Mouse (Mus musculus): ENCODE measurements around the gene Sst. TPM values are rescaled to one million over a fixed set of nuclear protein-coding genes. Genes with fewer than 3 reads are reported as not detected.

Sst gene
- total RNA-seq (2012; rRNA removed) (not detected in 2 replicates), polyA plus RNA-seq (2012; ENCODE audit: insufficient read depth in 1 of 2, insufficient read length in 2 of 2, low read depth in 1 of 2, low replicate concordance in 2 of 2, missing spikeins in 1 of 2) (not detected)

DNA sequence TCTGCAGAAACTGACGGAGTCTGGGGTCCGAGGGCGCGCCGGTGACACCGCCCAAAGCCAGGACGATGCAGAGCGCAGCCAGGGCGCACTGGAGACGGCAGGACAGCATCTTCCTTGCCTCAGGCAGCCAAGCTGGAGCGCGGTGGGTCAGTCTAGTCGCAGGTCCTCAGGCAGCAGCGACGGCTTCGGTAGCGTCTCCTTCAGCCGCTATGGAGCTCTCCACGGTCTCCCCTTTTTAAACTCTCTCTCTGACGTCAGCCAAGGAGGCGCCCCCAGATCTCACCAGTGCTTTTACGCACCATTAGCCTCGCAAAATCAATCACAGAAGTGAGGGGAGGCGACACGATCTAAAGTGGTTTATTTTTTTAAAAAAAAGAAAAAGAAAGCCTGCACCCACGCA lies at the start of gene Sst:
Gene Sst, minus strand, starts transcription at position 323 of the 400 bp plus-strand sequence.
- TF ChIP-seq MYB (IDR thresholded peaks at IDR 0.05; ENCODE audit: low read depth, low read length) (no peak), MEF2A (IDR thresholded peaks at IDR 0.05; ENCODE audit: extremely low read depth, insufficient replicate concordance, low read depth, low read length, poor library complexity, severe bottlenecking) (no peak), USF2 (IDR thresholded peaks at IDR 0.05; ENCODE audit: borderline replicate concordance in 1 of 2, insufficient read depth in 1 of 2, low read depth in 1 of 2, low read length in 2 of 2) (no peak), ZC3H11A (IDR thresholded peaks at IDR 0.05; ENCODE audit: low read depth, low read length) (no peak), POLR2AphosphoS2 (IDR thresholded peaks at IDR 0.05; ENCODE audit: low read length) (no peak), CTCF (IDR thresholded peaks at IDR 0.05 in 2 of 3, conservative IDR thresholded peaks at IDR 0.05 in 1 of 3; ENCODE audit: control insufficient read depth in 1 of 3, insufficient read depth in 1 of 3, low read depth in 2 of 3, low read length in 3 of 3, poor library complexity in 1 of 3, severe bottlenecking in 1 of 3) (no peak), SIN3A (IDR thresholded peaks at IDR 0.05; ENCODE audit: low read length) (no peak), EP300 (IDR thresholded peaks at IDR 0.05; ENCODE audit: low read depth in 1 of 2, low read length in 2 of 2) (no peak), HCFC1 (IDR thresholded peaks at IDR 0.05; ENCODE audit: low read depth, low read length) (no peak), CHD2 (IDR thresholded peaks at IDR 0.05; ENCODE audit: low read length) (no peak)
- H3K9ac ChIP-seq (ENCODE audit: control insufficient read depth, low read depth, low read length, poor library complexity, severe bottlenecking) = no peak within 1 kb of the TSS
- no peaks in the 10 kb centered on the region for H3K79me2 ChIP-seq (ENCODE audit: control insufficient read depth, insufficient read depth, low read length, poor library complexity)
- no peaks in the 10 kb centered on the region for H3K4me1 ChIP-seq (ENCODE audit: control insufficient read depth in 1 of 2, insufficient read depth in 2 of 2, low read length in 2 of 2)
- no peak within 1 kb of the TSS for H3K27ac ChIP-seq (ENCODE audit: control insufficient read depth, low read depth, low read length)
- no peaks in the 10 kb centered on the region for H3K27me3 ChIP-seq (ENCODE audit: control insufficient read depth in 1 of 2, insufficient read depth in 2 of 2, low read length in 2 of 2)
- H3K9me3 ChIP-seq (replicated peaks; ENCODE audit: insufficient read depth, low read length) = no peaks in the 10 kb centered on the region
- H3K36me3 ChIP-seq (ENCODE audit: control insufficient read depth in 1 of 2, insufficient read depth in 2 of 2, low read length in 2 of 2) = no peaks in the 10 kb centered on the region
- no peak within 1 kb of the TSS for H3K4me3 ChIP-seq (ENCODE audit: control insufficient read depth in 1 of 2, insufficient read depth in 1 of 2, low read depth in 2 of 2, low read length in 2 of 2)
- no peak for DNase-seq (ENCODE audit: low read depth, low spot score)

DNA sequence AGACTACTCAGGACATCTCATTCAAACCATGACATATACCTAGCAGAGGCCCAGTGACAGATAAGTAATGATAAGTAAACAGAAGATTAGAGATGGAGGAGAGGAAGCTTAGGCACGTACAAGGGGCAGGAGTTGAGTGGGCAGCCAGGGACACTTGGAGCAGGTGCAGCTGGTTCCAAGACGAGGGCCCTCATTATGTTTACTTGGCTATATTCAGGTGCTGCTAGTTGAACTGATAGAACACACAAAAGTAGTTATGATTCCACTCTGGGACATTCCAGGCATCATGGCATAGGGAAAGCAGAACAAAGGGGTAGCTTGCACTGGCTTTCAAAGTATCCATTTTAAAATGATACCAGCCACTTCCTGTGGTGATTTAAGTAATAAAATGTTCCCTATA lies 43.6 kb upstream of the Sst start:
- Histone ChIP-seq H3K27me3 (ENCODE audit: control insufficient read depth in 1 of 2, insufficient read depth in 2 of 2, low read length in 2 of 2) (no peaks in the 10 kb centered on the region), H3K36me3 (ENCODE audit: control insufficient read depth in 1 of 2, insufficient read depth in 2 of 2, low read length in 2 of 2) (no peaks in the 10 kb centered on the region), H3K4me1 (ENCODE audit: control insufficient read depth in 1 of 2, insufficient read depth in 2 of 2, low read length in 2 of 2) (no peaks in the 10 kb centered on the region), H3K9ac (ENCODE audit: control insufficient read depth, low read depth, low read length, poor library complexity, severe bottlenecking) (no peak overlapping the region), H3K79me2 (ENCODE audit: control insufficient read depth, insufficient read depth, low read length, poor library complexity) (no peaks in the 10 kb centered on the region), H3K27ac (ENCODE audit: control insufficient read depth, low read depth, low read length) (no peak overlapping the region), H3K9me3 (replicated peaks; ENCODE audit: insufficient read depth, low read length) (no peaks in the 10 kb centered on the region), H3K4me3 (ENCODE audit: control insufficient read depth in 1 of 2, insufficient read depth in 1 of 2, low read depth in 2 of 2, low read length in 2 of 2) (no peak overlapping the region)
- DNase-seq (ENCODE audit: low read depth, low spot score) = no peak
- TF ChIP-seq MAFK (IDR thresholded peaks at IDR 0.05; ENCODE audit: borderline replicate concordance, low read depth, low read length) (no peak), MXI1 (IDR thresholded peaks at IDR 0.05; ENCODE audit: low read depth, low read length) (no peak), MYC (IDR thresholded peaks at IDR 0.05; ENCODE audit: low read depth, low read length) (no peak), BHLHE40 (IDR thresholded peaks at IDR 0.05; ENCODE audit: borderline replicate concordance, low read depth, low read length) (no peak), POLR2AphosphoS5 (IDR thresholded peaks at IDR 0.05; ENCODE audit: borderline replicate concordance, low read depth, low read length) (no peak), ZC3H11A (IDR thresholded peaks at IDR 0.05; ENCODE audit: low read depth, low read length) (no peak), KAT2A (conservative IDR thresholded peaks at IDR 0.05; ENCODE audit: low read depth, low read length) (no peak), MAZ (IDR thresholded peaks at IDR 0.05; ENCODE audit: low read depth, low read length) (no peak), ELF1 (IDR thresholded peaks at IDR 0.05; ENCODE audit: low read depth, low read length) (no peak), SMC3 (IDR thresholded peaks at IDR 0.05; ENCODE audit: low read depth, low read length) (no peak), HCFC1 (IDR thresholded peaks at IDR 0.05; ENCODE audit: low read depth, low read length) (no peak), EP300 (IDR thresholded peaks at IDR 0.05; ENCODE audit: low read depth in 1 of 2, low read length in 2 of 2) (no peak), ZNF384 (IDR thresholded peaks at IDR 0.05; ENCODE audit: low read depth, low read length) (no peak), GATA1 (IDR thresholded peaks at IDR 0.05; ENCODE audit: low read depth, low read length) (no peak), MEF2A (IDR thresholded peaks at IDR 0.05; ENCODE audit: extremely low read depth, insufficient replicate concordance, low read depth, low read length, poor library complexity, severe bottlenecking) (no peak), TBP (IDR thresholded peaks at IDR 0.05; ENCODE audit: low read depth, low read length) (no peak), UBTF (IDR thresholded peaks at IDR 0.05; ENCODE audit: borderline replicate concordance, insufficient read depth, low read depth, low read length) (no peak), GABPA (IDR thresholded peaks at IDR 0.05; ENCODE audit: low read depth, low read length) (no peak), TCF12 (IDR thresholded peaks at IDR 0.05; ENCODE audit: low read depth, low read length) (no peak), TAL1 (IDR thresholded peaks at IDR 0.05; ENCODE audit: low read length) (no peak)
